In genomic region chr1:165791411-165791810, GRCm38 (mm10) we compare ENCODE assay signal across 24 mouse cellular contexts.
"Had no signal": no experiment of that assay in that cellular context is flagged by ENCODE, and none has a peak within 500 bp of the region (broad histone marks: within the 10 kb centered on the region; RNA-seq: fewer than 3 reads in every experiment).

No protein-coding gene starts in this region.

- H3K4me2 ChIP-seq: heart, embryonic 11.5 days; heart, embryonic 13.5 days; heart, embryonic 15.5 days; hindbrain, embryonic 13.5 days; hindbrain, embryonic 15.5 days; intestine, embryonic 15.5 days; limb, embryonic 13.5 days; limb, embryonic 15.5 days had no signal

- H3K27ac ChIP-seq: heart, adult 2 months; heart, embryonic 13.5 days; heart, embryonic 15.5 days; hindbrain, embryonic 13.5 days; hindbrain, embryonic 15.5 days; hindbrain, postnatal 0 days; intestine, embryonic 15.5 days; limb, embryonic 13.5 days; limb, embryonic 15.5 days had no signal

- H3K9me3 ChIP-seq: heart, embryonic 13.5 days; heart, embryonic 15.5 days; hindbrain, embryonic 13.5 days; hindbrain, embryonic 15.5 days; intestine, embryonic 15.5 days; limb, embryonic 13.5 days; limb, embryonic 15.5 days had no signal

- H3K9ac ChIP-seq: heart, embryonic 13.5 days; heart, embryonic 15.5 days; hindbrain, embryonic 13.5 days; hindbrain, embryonic 15.5 days; intestine, embryonic 15.5 days; limb, embryonic 13.5 days; limb, embryonic 15.5 days had no signal

- ATAC-seq: hindbrain, postnatal 0 days; inflammation-experienced regulatory T-cells, adult 6 months; intestine, embryonic 15.5 days; intestine, postnatal 0 days had no signal

- H3K36me3 ChIP-seq: heart, embryonic 13.5 days; heart, embryonic 15.5 days; hindbrain, embryonic 13.5 days; hindbrain, embryonic 15.5 days; intestine, embryonic 15.5 days; limb, embryonic 13.5 days; limb, embryonic 15.5 days had no signal

- H3K27me3 ChIP-seq: heart, embryonic 13.5 days; heart, embryonic 15.5 days; intestine, embryonic 15.5 days had no signal

- H3K4me1 ChIP-seq: heart, embryonic 13.5 days; heart, embryonic 15.5 days; intestine, embryonic 15.5 days had no signal

- DNase-seq: gastrocnemius, postnatal 14 days; gastrocnemius, postnatal 36 days; heart, adult 11 months; heart, adult 2 months; heart, postnatal 14 days; heart, postnatal 36 days; kidney, adult 18-20 months; kidney, adult 8-10 months; kidney, postnatal 10 days; kidney, postnatal 25 days; layer of hippocampus, adult 9-11 months; layer of hippocampus, postnatal 36 days; left cerebral cortex, postnatal 4 days had no signal

- H3K4me3 ChIP-seq: heart, adult 2 months; heart, embryonic 13.5 days; heart, embryonic 15.5 days; hindbrain, embryonic 13.5 days; hindbrain, embryonic 15.5 days; intestine, embryonic 15.5 days; limb, embryonic 13.5 days; limb, embryonic 15.5 days had no signal
